Mouse (Mus musculus): Measurements from ENCODE around the gene Igflr1.

The Igflr1 gene

DNA sequence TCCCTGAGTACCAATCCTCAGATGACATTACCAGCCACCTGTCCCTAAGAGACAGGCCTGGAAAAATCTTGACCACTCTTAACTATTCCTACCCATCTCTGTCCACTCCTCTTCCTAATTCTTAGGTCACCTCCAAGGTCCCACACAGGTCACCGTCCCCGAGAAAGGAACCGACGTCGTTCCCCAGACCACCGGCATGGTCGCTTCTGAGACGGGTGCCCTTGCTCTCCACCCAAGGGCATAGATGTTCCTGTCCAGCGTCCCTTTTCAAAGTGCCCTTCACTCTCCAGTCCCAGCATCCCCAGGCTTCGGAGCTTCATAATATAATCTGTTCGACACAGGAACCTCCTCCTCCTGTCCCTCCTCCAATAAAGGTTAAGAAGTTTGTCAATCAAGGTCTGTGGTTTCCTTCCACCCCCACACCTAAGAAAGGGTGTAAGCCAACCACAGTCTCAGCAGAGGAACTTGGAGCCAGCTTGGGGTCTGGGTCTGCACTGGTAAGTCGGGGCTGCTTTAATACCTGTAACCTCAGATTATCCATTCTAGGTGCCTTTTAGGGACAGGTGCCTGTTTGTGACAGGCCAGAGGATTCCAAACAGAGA is at the start of gene Igflr1:
Igflr1 (plus strand) TSS at position 458 of the 602 bp plus-strand sequence.
- DNase-seq (ENCODE audit: low spot score in 2 of 2), result no peak

DNA sequence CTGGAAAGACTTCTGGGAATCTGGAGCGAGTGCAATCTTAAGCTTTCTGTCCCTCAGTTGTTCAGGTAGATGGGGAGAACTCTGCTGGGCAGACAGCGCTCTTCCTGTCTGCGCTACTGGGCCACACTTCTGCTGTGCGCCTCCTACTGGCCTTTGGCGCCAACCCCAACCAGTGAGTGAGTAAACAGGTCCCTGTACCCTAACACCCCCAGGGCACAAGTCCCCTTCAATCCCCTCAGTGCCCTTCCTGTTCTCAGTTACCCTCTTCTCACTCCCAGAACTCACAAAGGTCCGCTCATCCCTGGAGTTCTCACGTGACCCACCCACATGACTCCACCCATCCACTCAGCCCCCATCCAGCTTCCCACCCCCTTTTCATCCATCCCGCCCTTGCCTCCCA is 46.9 kb upstream of the Igflr1 start:
- DNase-seq (ENCODE audit: low spot score in 2 of 2), result no peak

DNA sequence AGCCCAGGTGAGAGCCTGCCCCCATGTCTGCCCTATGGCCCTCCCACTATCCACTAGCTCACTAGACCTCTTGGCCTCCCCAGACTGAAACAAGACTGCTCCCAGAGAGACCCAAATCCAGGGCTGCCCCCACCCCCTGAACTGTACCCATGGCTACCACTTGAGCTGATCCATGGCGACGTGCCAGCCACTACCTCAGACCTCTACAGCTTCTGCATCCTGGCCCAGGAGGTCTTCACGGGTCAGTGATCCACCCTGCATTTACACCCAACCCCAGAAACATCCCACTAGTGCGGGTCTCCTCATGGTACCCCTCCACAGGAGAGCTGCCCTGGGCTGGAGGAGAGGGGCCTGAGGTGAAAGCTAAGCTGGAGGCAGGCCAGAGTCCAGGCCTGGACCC is 44.8 kb upstream of the Igflr1 start:
- no peak for DNase-seq (ENCODE audit: low spot score in 2 of 2)

DNA sequence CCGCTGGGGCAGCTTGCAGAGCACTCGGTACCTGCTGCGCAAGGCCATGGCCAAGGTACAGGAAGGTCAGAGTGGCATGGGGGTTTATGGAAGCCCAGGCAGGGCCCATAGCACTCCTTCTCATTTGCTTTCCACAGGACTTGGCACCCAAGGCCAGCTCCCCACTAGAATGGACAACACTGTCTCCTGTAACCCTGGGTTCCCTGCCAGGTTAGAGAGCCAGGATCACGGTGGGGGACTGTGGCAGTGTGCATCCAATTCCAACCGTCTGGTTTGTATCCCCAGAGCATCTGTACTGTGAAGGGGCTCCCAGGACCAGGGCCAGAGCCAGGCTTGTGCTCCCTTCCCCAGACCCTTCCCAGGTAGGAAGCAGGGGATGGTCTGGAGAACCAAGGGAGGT is 44.4 kb upstream of the Igflr1 start:
- DNase-seq (ENCODE audit: low spot score in 2 of 2), result no peak

GRCm38 (mm10) chr7:30522871-30523270 is 42.4 kb upstream of the Igflr1 start:
- no peak for DNase-seq (ENCODE audit: low spot score in 2 of 2)

GRCm38 (mm10) chr7:30524487-30524886 is 40.7 kb upstream of the Igflr1 start:
- DNase-seq (ENCODE audit: low spot score in 2 of 2), result no peak

DNA sequence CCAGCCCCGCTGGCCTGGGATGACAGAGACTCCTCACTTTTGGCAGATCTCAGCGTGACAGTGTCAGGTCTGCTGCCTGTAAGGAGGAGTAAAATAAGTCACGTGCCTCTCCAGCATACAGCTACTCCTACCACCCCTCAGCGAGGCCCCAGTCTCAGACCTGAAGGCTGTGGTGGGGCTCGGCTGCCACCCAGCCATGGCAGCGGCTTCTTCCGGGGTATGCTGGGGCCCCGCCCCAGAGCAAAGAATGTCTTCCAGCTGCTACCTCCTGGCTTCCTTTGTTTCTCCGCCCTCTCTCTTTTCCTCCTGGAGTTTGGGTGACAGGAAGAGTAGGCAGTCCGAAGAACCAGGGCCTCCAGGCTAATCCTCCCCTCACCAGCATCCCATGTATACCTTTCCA is 39.3 kb upstream of the Igflr1 start:
- DNase-seq (ENCODE audit: low spot score in 2 of 2), result no peak

DNA sequence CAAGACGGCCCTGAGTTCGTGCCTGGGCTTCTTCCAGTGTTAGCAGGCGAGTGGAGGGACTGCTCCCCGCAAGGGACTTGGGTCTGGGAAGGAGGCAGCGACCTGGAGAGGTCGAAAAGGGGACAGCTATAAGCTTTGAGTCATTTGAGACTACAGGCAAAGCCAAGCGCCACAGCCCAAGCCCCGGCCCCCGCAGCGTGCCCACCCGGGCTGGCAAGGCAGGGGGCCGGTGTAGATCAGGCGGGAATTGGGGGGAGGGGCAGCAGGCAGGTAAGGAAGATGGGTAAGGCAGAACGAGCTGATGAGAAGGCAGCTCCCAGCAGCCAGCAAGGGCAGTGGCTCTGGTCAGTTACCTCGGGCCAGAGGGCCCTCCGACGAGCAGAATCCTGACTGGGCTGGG is 38.8 kb upstream of the Igflr1 start:
- no peak for DNase-seq (ENCODE audit: low spot score in 2 of 2)

- DNase-seq (ENCODE audit: low spot score in 2 of 2), result no peak
These were observed 38.2 kb upstream of the Igflr1 start for GRCm38 (mm10) chr7:30526981-30527380.

- no peak for DNase-seq (ENCODE audit: low spot score in 2 of 2)
These were observed 33.9 kb upstream of the Igflr1 start for GRCm38 (mm10) chr7:30531291-30531815.

- DNase-seq (ENCODE audit: low spot score in 2 of 2), result no peak
These were observed 32.3 kb upstream of the Igflr1 start for GRCm38 (mm10) chr7:30532931-30533330.

GRCm38 (mm10) chr7:30533941-30534632 is 31.1 kb upstream of the Igflr1 start:
- no peak for DNase-seq (ENCODE audit: low spot score in 2 of 2)

- DNase-seq (ENCODE audit: low spot score in 2 of 2), result peak; percentile 95 to 98
These were observed 30.3 kb upstream of the Igflr1 start, which contains the start of gene Arhgap33 for GRCm38 (mm10) chr7:30534633-30535577. Gene Arhgap33, minus strand, starts transcription at chr7:30535060.

DNA sequence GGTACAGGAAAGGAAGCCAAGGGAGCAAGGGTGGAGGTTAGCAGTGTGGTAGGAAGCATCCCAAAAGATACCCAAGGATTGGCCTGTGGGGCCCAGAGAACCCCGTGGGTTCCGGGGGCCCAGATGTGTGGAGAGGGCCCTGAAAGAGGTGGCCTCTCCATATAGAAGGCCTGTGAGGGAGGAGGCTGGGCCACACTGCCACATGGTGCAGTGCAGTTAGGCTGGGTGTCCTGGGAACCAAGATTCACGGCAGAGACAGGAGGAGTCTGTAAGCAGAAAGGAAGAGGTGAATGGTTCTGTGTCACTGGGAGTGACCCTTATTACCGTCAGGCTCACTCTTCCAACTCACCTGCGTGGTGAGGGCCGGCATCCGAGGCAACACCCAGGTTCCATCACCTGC is 24.7 kb upstream of the Igflr1 start:
- no peak for DNase-seq (ENCODE audit: low spot score in 2 of 2)

DNA sequence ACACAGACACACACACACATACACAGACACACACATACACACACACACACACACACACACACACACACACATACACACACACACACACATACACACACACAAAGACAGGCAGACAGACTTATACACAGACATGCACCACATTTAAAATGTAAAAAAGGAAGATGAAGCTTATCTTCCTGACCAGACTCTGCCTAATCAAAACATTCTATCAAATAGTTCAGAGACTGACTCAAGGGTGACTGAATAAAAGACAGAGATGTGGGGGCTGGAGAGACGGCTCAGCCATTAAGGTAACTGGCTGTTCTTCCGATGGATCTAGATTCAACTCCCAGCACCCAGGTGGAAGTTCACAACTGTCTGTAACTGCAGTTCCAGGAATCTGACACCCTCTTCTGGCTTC is 20.9 kb upstream of the Igflr1 start:
- DNase-seq (ENCODE audit: low spot score in 2 of 2), result no peak

- DNase-seq (ENCODE audit: low spot score in 2 of 2), result no peak
These were observed 15.3 kb upstream of the Igflr1 start for GRCm38 (mm10) chr7:30549880-30550279.

GRCm38 (mm10) chr7:30550603-30551002 is 14.6 kb upstream of the Igflr1 start:
- DNase-seq (ENCODE audit: low spot score in 2 of 2), result no peak

DNA sequence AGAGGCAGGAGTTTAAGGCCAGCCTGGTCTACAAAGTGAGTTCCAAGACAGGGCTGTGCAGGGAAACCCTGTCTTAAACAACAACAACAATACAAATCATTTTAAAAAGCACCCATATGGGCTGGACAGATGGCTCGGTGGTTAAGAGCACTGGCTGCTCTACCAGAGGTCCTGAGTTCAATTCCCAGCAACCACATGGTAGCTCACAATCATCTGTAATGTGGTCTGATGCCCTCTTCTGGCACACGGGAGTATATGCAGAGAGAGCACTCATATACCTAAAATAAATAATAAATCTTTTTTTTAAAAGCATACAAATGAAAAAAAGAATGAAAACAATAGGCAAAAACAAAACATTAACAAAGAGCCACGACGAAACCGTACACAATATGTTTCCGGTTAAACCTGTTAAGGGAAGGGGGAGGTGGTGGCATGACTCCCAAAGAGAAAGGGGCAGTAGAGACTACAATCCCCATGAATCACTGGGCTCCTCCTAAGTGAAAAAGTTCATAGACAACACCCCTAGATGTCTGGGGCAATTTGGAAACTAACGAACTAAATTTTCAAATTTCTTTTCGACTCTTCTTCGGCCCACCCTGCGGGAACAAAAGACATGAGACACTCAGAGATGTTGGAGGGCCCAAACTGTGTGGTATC is 13.7 kb upstream of the Igflr1 start:
- peak; percentile 65 to 71 for DNase-seq (ENCODE audit: low spot score in 2 of 2)

DNA sequence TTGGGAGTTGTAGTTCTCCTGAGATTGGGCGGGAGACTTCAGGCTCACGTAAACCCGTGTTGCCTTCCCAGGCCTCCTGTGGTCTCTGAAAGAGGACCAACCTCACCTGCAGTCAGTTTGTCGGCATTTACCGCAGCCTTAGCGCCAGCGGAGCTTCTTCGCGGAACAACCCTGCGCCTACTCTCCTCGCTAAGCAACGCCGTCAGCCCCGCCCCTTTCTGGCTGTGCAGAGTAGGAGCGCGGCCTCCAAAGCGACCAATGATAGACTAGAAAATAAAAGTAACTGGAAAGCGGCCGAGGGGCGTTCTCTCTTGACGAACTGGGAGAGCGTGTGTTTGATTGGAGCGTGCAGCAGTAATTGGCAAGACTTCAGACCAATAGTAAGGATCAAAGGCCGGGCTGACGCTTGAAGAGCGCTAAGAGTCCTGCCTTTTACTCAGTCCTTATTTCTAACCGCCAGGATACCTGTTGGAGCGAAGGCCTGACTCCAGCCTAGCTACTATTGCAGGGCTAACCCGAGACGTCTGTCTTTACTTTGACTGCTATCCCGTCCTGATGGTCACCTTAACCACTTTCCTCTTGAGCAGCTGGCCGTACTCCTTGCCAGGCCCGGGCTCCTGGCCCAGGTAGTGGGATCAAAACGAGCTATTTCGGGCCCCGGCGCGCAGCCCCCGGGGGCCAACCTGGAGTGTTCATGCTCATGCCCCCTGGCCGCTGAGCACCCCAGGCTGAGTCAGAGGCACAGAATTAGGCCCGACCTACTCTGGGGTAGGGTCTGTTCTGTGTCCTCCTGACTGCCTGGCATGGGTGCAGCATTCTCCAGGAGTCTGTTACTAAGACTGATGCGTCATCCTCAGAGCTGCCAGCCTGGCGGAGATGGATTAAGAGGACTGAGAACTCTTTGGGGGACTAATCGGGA is 12.9 kb upstream of the Igflr1 start, which contains the start of the genes Hspb6 and Proser3:
Hspb6 (plus strand) TSS at position 77 of the 919 bp plus-strand sequence.
Proser3 (minus strand) TSS at position 198 of the 919 bp plus-strand sequence.
- DNase-seq (ENCODE audit: low spot score in 2 of 2), result peak; percentile 95 to 98

DNA sequence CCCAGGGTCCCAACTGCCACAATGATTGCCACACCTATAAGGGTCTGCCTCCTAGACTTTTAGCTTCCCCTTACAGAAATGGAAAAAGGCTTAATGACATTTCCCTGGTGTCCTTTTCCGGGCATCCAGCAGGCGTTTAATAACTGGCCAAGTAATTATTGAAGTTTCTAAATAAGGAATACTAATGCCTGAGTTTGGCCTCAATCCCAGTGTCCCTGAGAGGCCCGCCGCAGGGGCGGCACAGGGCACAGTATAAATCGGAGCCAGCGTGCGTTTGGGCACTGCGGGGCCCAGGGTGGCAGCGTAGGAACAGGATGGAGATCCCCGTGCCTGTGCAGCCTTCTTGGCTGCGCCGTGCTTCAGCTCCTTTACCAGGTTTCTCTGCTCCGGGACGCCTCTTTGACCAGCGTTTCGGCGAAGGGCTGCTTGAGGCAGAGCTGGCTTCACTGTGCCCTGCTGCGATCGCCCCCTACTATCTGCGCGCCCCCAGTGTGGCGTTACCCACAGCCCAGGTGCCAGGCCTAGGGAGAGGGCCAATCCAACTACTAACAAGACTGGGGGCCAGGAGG is 12.1 kb upstream of the Igflr1 start:
- DNase-seq (ENCODE audit: low spot score in 2 of 2), result no peak

Data from spleen, postnatal 36 days (tissue).